Mouse (Mus musculus) limb, embryonic 14.5 days (tissue): ENCODE data around the gene Rims1. TPM values are rescaled to one million over a fixed set of nuclear protein-coding genes. Genes with fewer than 3 reads are reported as not detected.

Source experiments
- ATAC-seq: fragments of 200-750 bp; cut with Nextera tagmentation; 2 replicates; pipeline ENCODE4 v1.8.0; 2017; ENCODE audit warnings: low read depth, moderate number of reproducible peaks, moderate TSS enrichment; ENCODE audit not compliant: low FRiP score
- DNase-seq: peaks from one replicate; pipeline ENCODE4 v3.0.0-alpha.2; 2015; ENCODE audit warnings: low spot score
- H3K27ac ChIP-seq: fragments of 300-500 bp; sonication (generic); replicated peaks from 2 replicates; pipeline ENCODE4 v1.5.1; 2014; ENCODE audit warnings: low read depth, mild to moderate bottlenecking, low read length, moderate library complexity, mixed read lengths
- H3K27me3 ChIP-seq: fragments of 300-500 bp; sonication (generic); 2 replicates; pipeline ENCODE4 v1.6.1; 2014; ENCODE audit warnings: low read length, mixed read lengths; ENCODE audit not compliant: control insufficient read depth, insufficient read depth
- H3K36me3 ChIP-seq: fragments of 300-500 bp; sonication (generic); 2 replicates; pipeline ENCODE4 v1.6.1; 2014; ENCODE audit warnings: mild to moderate bottlenecking, low read length, moderate library complexity, mixed read lengths; ENCODE audit not compliant: control insufficient read depth, insufficient read depth
- H3K4me1 ChIP-seq: fragments of 300-500 bp; sonication (generic); 2 replicates; pipeline ENCODE4 v1.6.1; 2014; ENCODE audit warnings: antibody characterized with exemption, low read length, mixed read lengths; ENCODE audit not compliant: control insufficient read depth, insufficient read depth
- H3K4me2 ChIP-seq: fragments of 300-500 bp; sonication (generic); replicated peaks from 2 replicates; pipeline ENCODE4 v1.6.1; 2014; ENCODE audit warnings: low read depth, mild to moderate bottlenecking, low read length, moderate library complexity; ENCODE audit not compliant: severe bottlenecking
- H3K4me3 ChIP-seq: fragments of 300-500 bp; sonication (generic); replicated peaks from 2 replicates; pipeline ENCODE4 v1.5.1; 2014; ENCODE audit warnings: low read length
- H3K9ac ChIP-seq: fragments of 300-500 bp; sonication (generic); 2 replicates; pipeline ENCODE4 v1.6.1; 2014; ENCODE audit warnings: mild to moderate bottlenecking, low read depth, low read length, moderate library complexity; ENCODE audit not compliant: severe bottlenecking
- H3K9me3 ChIP-seq: fragments of 300-500 bp; sonication (generic); 2 replicates; pipeline ENCODE4 v1.6.1; 2016; ENCODE audit warnings: low read length; ENCODE audit not compliant: control insufficient read depth
- POLR2A ChIP-seq: fragments of 200-500 bp; IDR thresholded peaks from 2 replicates; pipeline ENCODE4 v1.8.0; 2012; ENCODE audit warnings: inconsistent platforms, mild to moderate bottlenecking, moderate library complexity, borderline replicate concordance; ENCODE audit not compliant: insufficient read depth, insufficient read length; ENCODE audit errors: extremely low read depth
- WGBS: fragments of 180-500 bp; shearing (Covaris S2); extraction: QIAGEN DNeasy Blood & Tissue Kit; methylation state at CpG from one replicate; pipeline ENCODE4 v1.1.7; 2014; 5-methylcytosine and 5-hydroxymethylcytosine counted together
- polyA plus RNA-seq, 2 experiments: library from polyadenylated mRNA; depleted of rRNA in 1 of 2; stranded (reverse) in 1 of 2; unstranded in 1 of 2; fragments of >200 nt; fragmentation: Nextera tagmentation in 1 of 2; extraction: Ambion mirVana in 1 of 2; gene quantifications; 2 replicates each; pipeline versions ENCODE4 v1.2.1 to v1.2.3; 2012 to 2014

Rims1 gene
- polyA plus RNA-seq, 2 experiments: 1.4 to 1.8 TPM

DNA sequence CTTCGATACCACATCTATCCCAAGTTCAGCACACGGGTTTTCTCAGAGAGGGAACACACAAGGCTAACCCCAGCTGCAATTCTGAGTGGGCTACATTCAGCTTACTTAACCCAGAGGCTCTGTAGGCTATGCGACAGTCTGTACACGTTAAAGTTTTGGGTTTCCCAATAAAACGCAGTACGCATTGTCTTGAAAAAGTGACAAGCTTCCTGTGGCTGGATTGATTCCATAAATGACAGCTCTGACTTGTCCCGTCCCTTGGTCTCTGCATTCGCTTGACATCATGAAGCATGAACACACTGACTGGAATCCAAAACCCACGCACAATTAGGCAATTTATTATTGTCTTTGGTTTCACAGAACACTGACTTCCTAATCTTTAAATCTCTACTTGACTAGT is 294.2 kb downstream of the Rims1 start:
- no peak for ATAC-seq
- no peak overlapping the region for H3K9ac ChIP-seq

DNA sequence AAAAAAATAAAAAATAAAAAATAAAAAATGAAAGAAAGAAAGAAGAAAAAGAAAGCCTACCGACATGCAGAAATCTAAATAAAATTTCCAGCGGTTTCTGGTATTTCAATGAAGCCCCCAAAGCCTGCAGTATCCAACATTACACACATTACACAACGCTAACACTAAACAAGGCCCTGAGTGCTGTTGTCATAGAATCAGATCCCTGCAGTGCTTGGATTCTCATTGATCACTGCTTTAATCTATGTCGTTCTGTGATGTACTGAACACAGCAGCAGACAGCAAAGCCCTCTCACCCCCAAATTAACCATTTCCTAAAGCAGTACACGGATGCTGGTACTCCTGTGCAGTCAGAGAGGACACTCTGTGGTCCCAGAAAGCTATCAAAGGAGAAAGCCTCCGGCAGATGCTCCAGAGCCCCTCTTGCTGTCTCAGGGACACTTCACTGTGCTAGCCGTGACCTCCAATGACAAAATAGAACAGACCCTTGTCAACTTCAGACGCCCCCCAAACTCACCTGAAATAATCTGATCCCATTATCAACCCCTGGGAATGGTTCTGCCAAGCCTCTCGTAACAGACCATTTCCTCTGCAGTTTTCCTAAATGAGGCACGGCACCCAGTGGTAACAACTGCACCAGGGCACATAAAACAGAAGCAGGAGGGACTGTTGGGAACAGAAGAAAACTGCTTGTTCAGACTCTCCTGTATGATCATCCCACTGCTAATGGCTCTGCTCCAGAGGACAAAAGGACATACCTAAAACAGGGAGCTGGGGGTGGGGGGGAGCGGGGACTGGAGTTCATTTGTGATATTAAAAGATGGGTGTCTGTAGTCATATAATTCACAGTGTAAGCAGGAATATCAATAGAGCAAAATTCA is 296.8 kb downstream of the Rims1 start:
- Histone ChIP-seq H3K27ac (no peak overlapping the region), H3K9me3 (no peaks in the 10 kb centered on the region), H3K9ac (no peak overlapping the region), H3K4me1 (no peaks in the 10 kb centered on the region), H3K36me3 (no peaks in the 10 kb centered on the region), H3K4me2 (no peak overlapping the region), H3K4me3 (no peak overlapping the region), H3K27me3 (no peaks in the 10 kb centered on the region)
- ATAC-seq (no peak), DNase-seq (no peak)
- no peak for TF ChIP-seq POLR2A
- WGBS: 56% methylated on average over 11 of the region's 11 CpGs

More for the DNA sequence above, 294.2 kb downstream of the Rims1 start:
- Histone ChIP-seq H3K4me1 (no peaks in the 10 kb centered on the region), H3K36me3 (no peaks in the 10 kb centered on the region), H3K27ac (no peak overlapping the region), H3K27me3 (no peaks in the 10 kb centered on the region), H3K4me3 (no peak overlapping the region), H3K9me3 (no peaks in the 10 kb centered on the region), H3K4me2 (no peak overlapping the region)
- TF ChIP-seq POLR2A: no peak
- WGBS: 71% methylated on average over 9 of the region's 9 CpGs
- no peak for DNase-seq

DNA sequence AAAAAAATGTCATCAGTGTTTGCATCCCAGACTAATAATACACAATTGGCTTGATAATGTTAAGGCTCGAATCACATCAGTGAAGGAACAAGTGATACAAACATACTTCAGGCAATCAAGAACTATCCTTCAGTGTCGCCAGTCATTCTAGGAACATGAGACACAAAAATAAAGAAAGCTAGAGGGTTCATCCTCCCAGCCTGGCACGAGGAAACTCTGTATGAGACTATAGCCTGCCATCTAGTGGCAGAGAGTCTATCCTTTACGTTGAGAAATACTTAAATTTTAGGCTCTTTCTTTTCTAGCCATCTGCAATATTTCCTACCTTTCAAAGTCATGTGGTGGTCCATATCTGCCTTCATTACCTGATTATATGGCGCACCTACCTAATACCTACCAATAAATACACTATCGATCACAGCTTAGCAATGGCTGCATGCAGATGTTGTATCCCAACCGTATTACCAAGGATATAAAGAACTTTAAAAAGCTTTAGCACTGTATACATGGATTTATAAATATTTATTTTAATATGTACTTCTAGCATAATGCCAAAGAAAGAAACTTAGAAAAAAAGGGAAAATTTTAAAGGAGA is 318.4 kb downstream of the Rims1 start:
- DNase-seq: peak; percentile 27

DNA sequence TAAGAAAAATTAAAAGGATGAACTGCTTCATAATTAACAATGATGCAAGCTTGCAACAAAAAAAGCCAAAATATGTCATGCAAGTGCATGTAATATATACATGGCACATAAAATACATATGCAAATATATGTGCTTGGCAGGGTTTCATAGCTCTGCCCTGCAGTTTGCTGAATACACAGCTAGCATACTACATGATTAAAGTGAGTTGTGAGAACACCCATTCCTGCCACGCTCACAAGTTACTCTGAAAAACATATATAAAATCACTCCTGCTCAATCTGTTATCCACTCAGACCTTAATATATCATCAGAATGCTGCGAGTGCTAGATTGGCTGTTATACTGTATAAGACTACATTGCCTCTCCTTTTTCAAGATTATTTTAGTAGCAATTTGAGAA is 329.6 kb downstream of the Rims1 start:
- ATAC-seq: no peak
- WGBS: 78% methylated on average over 2 of the region's 2 CpGs
- Histone ChIP-seq H3K4me3 (no peak overlapping the region), H3K9ac (no peak overlapping the region), H3K27ac (no peak overlapping the region), H3K4me1 (no peaks in the 10 kb centered on the region), H3K4me2 (no peak overlapping the region), H3K27me3 (no peaks in the 10 kb centered on the region), H3K9me3 (no peaks in the 10 kb centered on the region), H3K36me3 (no peaks in the 10 kb centered on the region)
- no peak for TF ChIP-seq POLR2A
- no peak for DNase-seq

More for the DNA sequence above, 318.4 kb downstream of the Rims1 start:
- Histone ChIP-seq H3K9ac (no peak overlapping the region), H3K9me3 (no peaks in the 10 kb centered on the region), H3K4me2 (no peak overlapping the region), H3K36me3 (no peaks in the 10 kb centered on the region), H3K27me3 (no peaks in the 10 kb centered on the region), H3K4me1 (no peaks in the 10 kb centered on the region), H3K27ac (no peak overlapping the region), H3K4me3 (no peak overlapping the region)
- TF ChIP-seq POLR2A: no peak
- ATAC-seq: no peak
- 48% methylated on average over 7 of the region's 7 CpGs for WGBS

DNA sequence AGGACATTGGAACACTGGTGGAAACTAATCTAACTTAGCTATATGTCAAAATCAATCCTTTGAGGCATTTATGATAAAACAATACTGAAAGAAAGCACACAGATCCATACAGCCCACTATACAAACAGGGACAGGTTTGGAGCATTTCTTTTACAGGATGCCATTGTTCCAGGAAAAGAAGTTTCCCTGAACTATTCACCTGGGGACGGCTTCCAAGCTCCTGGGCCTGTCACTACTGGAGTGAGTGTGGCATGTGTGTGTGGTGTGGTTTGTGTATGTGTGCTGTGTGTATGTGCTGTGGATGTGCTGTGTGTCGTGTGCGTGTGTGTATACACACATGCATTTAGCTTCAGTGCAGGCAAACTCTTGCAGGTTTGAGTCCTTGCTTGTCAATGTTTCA is 338.8 kb downstream of the Rims1 start:
- H3K27me3 ChIP-seq: no peaks in the 10 kb centered on the region
- no peaks in the 10 kb centered on the region for H3K4me1 ChIP-seq
- H3K36me3 ChIP-seq: no peaks in the 10 kb centered on the region
- DNase-seq (no peak), ATAC-seq (no peak)
- no peak overlapping the region for H3K9ac ChIP-seq
- H3K27ac ChIP-seq: no peak overlapping the region
- no peak overlapping the region for H3K4me2 ChIP-seq
- no peak overlapping the region for H3K4me3 ChIP-seq
- 89% methylated on average over 3 of the region's 3 CpGs for WGBS
- no peaks in the 10 kb centered on the region for H3K9me3 ChIP-seq
- no peak for TF ChIP-seq POLR2A
